ENCODE assay signal across 9 mouse cellular contexts in genomic region chr1:37696918-37697317, GRCm38 (mm10). TPM values are rescaled to one million over a fixed set of nuclear protein-coding genes. Genes with fewer than 3 reads are reported as not detected.
A peak's percentile ranks its signal among the peaks of the same experiment; 100 is the strongest.
DNase-seq lines count a peak whose midpoint lies in the region; ATAC-seq and TF ChIP-seq lines count a peak whose summit lies in the region.
"Had no signal": no experiment of that assay in that cellular context is flagged by ENCODE, and none has a peak within 500 bp of the region (broad histone marks: within the 10 kb centered on the region; RNA-seq: fewer than 3 reads in every experiment).

No protein-coding gene starts in this region.

- WGBS in limb, embryonic 15.5 days: 66% methylated on average over 3 of the region's 3 CpGs
- WGBS in limb, embryonic 10.5 days: 92% methylated on average over 3 of the region's 3 CpGs
- 0% methylated on average over 3 of the region's 3 CpGs for WGBS in thymus, adult 2 months
- 91% methylated on average over 3 of the region's 3 CpGs for whole genome bisulfite sequencing in forebrain, embryonic 12.5 days

- peaks cover 5% of the 10 kb centered on the region for H3K4me1 ChIP-seq in limb, embryonic 15.5 days
- H3K4me1 ChIP-seq in limb, embryonic 10.5 days: peaks cover 33% of the 10 kb centered on the region
- H3K4me1 ChIP-seq in thymus, adult 2 months (replicated peaks; ENCODE audit: control insufficient read depth, insufficient read depth, low read length): peaks cover 66% of the 10 kb centered on the region
- H3K4me1 ChIP-seq in forebrain, embryonic 12.5 days: 0 out of 2 replicates have a peak, but pooled peaks cover 4% of the 10 kb centered on the region

- no peak overlapping the region for H3K4me3 ChIP-seq in limb, embryonic 15.5 days
- H3K4me3 ChIP-seq in limb, embryonic 10.5 days: no peak overlapping the region
- no peak overlapping the region for H3K4me3 ChIP-seq in thymus, adult 2 months (ENCODE audit: control insufficient read depth, insufficient read depth, low read length)
- H3K4me3 ChIP-seq in forebrain, embryonic 12.5 days (replicated peaks): no peak overlapping the region
- H3K4me3 ChIP-seq: midbrain, embryonic 12.5 days had no signal

- H3K36me3 ChIP-seq in limb, embryonic 15.5 days: no peaks in the 10 kb centered on the region
- H3K36me3 ChIP-seq in limb, embryonic 10.5 days: no peaks in the 10 kb centered on the region
- H3K36me3 ChIP-seq in thymus, adult 2 months (ENCODE audit: control insufficient read depth, insufficient read depth, low read length): no peaks in the 10 kb centered on the region
- H3K36me3 ChIP-seq in forebrain, embryonic 12.5 days (replicated peaks): no peaks in the 10 kb centered on the region
- H3K36me3 ChIP-seq: midbrain, embryonic 12.5 days had no signal

- no peak for TF ChIP-seq POLR2A in thymus, adult 2 months (IDR thresholded peaks at IDR 0.05; ENCODE audit: control insufficient read depth, extremely low read depth, insufficient read depth, low read length, poor library complexity)

- DNase-seq in limb, embryonic 10.5 days (ENCODE audit: low spot score): no peak
- peak; percentile 44 to 50 for DNase-seq in cerebellum, postnatal 14 days
- DNase-seq in left cerebral cortex, adult 9 months (ENCODE audit: low spot score in 2 of 2): peak; percentile 73 to 84
- peak; percentile 71 for DNase-seq in thymus, adult 2 months
- DNase-seq in neural tube, embryonic 10.5 days (ENCODE audit: extremely low spot score, low spot score): no peak
- DNase-seq in c-Kit-positive CD71-positive TER-119-positive erythroid progenitor cells, embryonic 14.5 days (ENCODE audit: low spot score): no peak

- no peaks in the 10 kb centered on the region for H3K27me3 ChIP-seq in limb, embryonic 15.5 days
- no peaks in the 10 kb centered on the region for H3K27me3 ChIP-seq in limb, embryonic 10.5 days (ENCODE audit: low read depth, poor library complexity, severe bottlenecking)
- H3K27me3 ChIP-seq in thymus, adult 2 months (ENCODE audit: control insufficient read depth, insufficient read depth, low read length): no peaks in the 10 kb centered on the region
- no peaks in the 10 kb centered on the region for H3K27me3 ChIP-seq in forebrain, embryonic 12.5 days
- H3K27me3 ChIP-seq: midbrain, embryonic 12.5 days had no signal

- no peak overlapping the region for H3K4me2 ChIP-seq in limb, embryonic 15.5 days
- H3K4me2 ChIP-seq in forebrain, embryonic 12.5 days: no peak overlapping the region
- H3K4me2 ChIP-seq: midbrain, embryonic 12.5 days had no signal

- no peak overlapping the region for H3K27ac ChIP-seq in limb, embryonic 15.5 days
- H3K27ac ChIP-seq in limb, embryonic 10.5 days: no peak overlapping the region
- H3K27ac ChIP-seq in thymus, adult 2 months (ENCODE audit: control insufficient read depth, insufficient read depth, low read length): peak overlapping the region; percentile 35; the same call in 1 of the 2 replicates
- no peak overlapping the region for H3K27ac ChIP-seq in forebrain, embryonic 12.5 days
- H3K27ac ChIP-seq: midbrain, embryonic 12.5 days had no signal

- H3K9ac ChIP-seq in limb, embryonic 15.5 days: no peak overlapping the region
- no peak overlapping the region for H3K9ac ChIP-seq in forebrain, embryonic 12.5 days
- H3K9ac ChIP-seq: midbrain, embryonic 12.5 days had no signal

- H3K9me3 ChIP-seq in limb, embryonic 15.5 days: no peaks in the 10 kb centered on the region
- H3K9me3 ChIP-seq in limb, embryonic 10.5 days (replicated peaks): no peaks in the 10 kb centered on the region
- no peaks in the 10 kb centered on the region for H3K9me3 ChIP-seq in forebrain, embryonic 12.5 days
- H3K9me3 ChIP-seq: midbrain, embryonic 12.5 days had no signal

- no peak for TF ChIP-seq CTCF in thymus, adult 2 months (IDR thresholded peaks at IDR 0.05; ENCODE audit: borderline replicate concordance, control insufficient read depth, extremely low read depth, insufficient read depth, low read length, poor library complexity)

- ATAC-seq in limb, embryonic 15.5 days (ENCODE audit: insufficient number of reproducible peaks, low FRiP score, low TSS enrichment, low read depth): 0 out of 2 replicates have a peak, but pooled peaks have one; percentile 42
- no peak for ATAC-seq in forebrain, embryonic 12.5 days (ENCODE audit: low FRiP score)

RNA-seq across cellular contexts. Expression of gene 2010300C02Rik, which starts 23.0 kb away (rescaled TPM):
- 3.4 and 3.9 TPM in 2 replicates for polyA plus RNA-seq in limb, embryonic 15.5 days (2015; fragmentation: Nextera tagmentation; extraction: Ambion mirVana)
- 0.66 and 1.2 TPM in 2 replicates for polyA plus RNA-seq in limb, embryonic 10.5 days (2016; fragmentation: Nextera tagmentation; extraction: Ambion mirVana)
- 6.1 and 6.6 TPM in 2 replicates for polyA plus RNA-seq in thymus, adult 2 months (2012; rRNA removed)
- 1.1 and 1.5 TPM in 2 replicates for polyA plus RNA-seq in forebrain, embryonic 12.5 days (2016; fragmentation: Nextera tagmentation; extraction: Ambion mirVana)

Comparison
In these comparisons a context has a peak if more than half of its experiments do, and no peak if none do; other contexts are left out.
1. DNase-seq: peak in cerebellum, postnatal 14 days (2 of 2), left cerebral cortex, adult 9 months (2 of 2) and thymus, adult 2 months (single experiment); none in limb, embryonic 10.5 days (single experiment), neural tube, embryonic 10.5 days (single experiment) and c-Kit-positive CD71-positive TER-119-positive erythroid progenitor cells, embryonic 14.5 days (single experiment).